Mouse (Mus musculus) heart, embryonic 10.5 days (tissue): ENCODE data around the gene Kif20b. TPM values are rescaled to one million over a fixed set of nuclear protein-coding genes. Genes with fewer than 3 reads are reported as not detected.

Experiments
- DNase-seq: peaks from one replicate; pipeline ENCODE4 v3.0.0-alpha.2; 2017; ENCODE audit warnings: low spot score
- H3K27ac ChIP-seq: fragments of 300-500 bp; sonication (generic); 2 replicates; pipeline ENCODE4 v1.5.1; 2016; ENCODE audit warnings: mild to moderate bottlenecking
- H3K27me3 ChIP-seq: fragments of 300-500 bp; sonication (generic); 2 replicates; pipeline ENCODE4 v1.6.1; 2016; ENCODE audit warnings: mild to moderate bottlenecking; ENCODE audit not compliant: poor library complexity, insufficient read depth, severe bottlenecking
- H3K36me3 ChIP-seq: fragments of 300-500 bp; sonication (generic); 2 replicates; pipeline ENCODE4 v1.6.1; 2016; ENCODE audit warnings: mild to moderate bottlenecking, moderate library complexity
- H3K4me1 ChIP-seq: fragments of 300-500 bp; sonication (generic); 2 replicates; pipeline ENCODE4 v1.6.1; 2016; ENCODE audit warnings: mild to moderate bottlenecking
- H3K4me3 ChIP-seq: fragments of 300-500 bp; sonication (generic); 2 replicates; pipeline ENCODE4 v1.5.1; 2016; ENCODE audit warnings: mild to moderate bottlenecking, moderate library complexity
- H3K9me3 ChIP-seq: fragments of 300-500 bp; sonication (generic); 2 replicates; pipeline ENCODE4 v1.6.1; 2016; ENCODE audit warnings: mild to moderate bottlenecking, moderate library complexity
- WGBS: fragments of 180-500 bp; shearing (Covaris S2); methylation state at CpG from one replicate; pipeline ENCODE4 v1.1.7; 2016; 5-methylcytosine and 5-hydroxymethylcytosine counted together
- polyA plus RNA-seq: library from polyadenylated mRNA; unstranded; fragments of >200 nt; fragmentation: Nextera tagmentation; extraction: Ambion mirVana; gene quantifications from 2 replicates; pipeline ENCODE4 v1.2.1, GENCODE M21; 2016

Gene Kif20b
- polyA plus RNA-seq, 1 experiment from 2014 or later: 69.5 TPM

DNA sequence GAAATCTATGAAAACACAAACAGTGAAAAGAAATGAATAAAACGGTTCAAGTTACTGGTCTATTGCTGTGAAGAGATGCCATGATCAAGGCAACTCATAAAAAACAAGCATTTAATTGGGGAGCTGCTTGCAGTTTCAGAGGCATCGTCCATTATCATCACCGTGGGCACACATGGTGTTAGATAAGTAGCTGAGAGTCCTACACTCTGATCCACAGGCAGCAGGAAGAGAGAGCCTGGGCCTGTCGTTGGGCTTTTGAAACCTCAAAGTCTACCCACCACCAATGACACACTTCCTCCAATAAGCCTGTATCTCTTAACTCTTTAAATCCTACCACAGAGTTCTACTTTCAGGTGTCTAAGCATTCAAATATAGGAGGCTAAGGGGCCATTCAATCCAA, 27.1 kb upstream of the Kif20b start:
- no peaks in the 10 kb centered on the region for H3K9me3 ChIP-seq
- no peaks in the 10 kb centered on the region for H3K36me3 ChIP-seq
- DNase-seq: no peak
- H3K27me3 ChIP-seq: no peaks in the 10 kb centered on the region
- no peaks in the 10 kb centered on the region for H3K4me1 ChIP-seq
- WGBS: 60% methylated on average over 4 of the region's 4 CpGs
- H3K4me3 ChIP-seq: no peak overlapping the region
- H3K27ac ChIP-seq: no peak overlapping the region

DNA sequence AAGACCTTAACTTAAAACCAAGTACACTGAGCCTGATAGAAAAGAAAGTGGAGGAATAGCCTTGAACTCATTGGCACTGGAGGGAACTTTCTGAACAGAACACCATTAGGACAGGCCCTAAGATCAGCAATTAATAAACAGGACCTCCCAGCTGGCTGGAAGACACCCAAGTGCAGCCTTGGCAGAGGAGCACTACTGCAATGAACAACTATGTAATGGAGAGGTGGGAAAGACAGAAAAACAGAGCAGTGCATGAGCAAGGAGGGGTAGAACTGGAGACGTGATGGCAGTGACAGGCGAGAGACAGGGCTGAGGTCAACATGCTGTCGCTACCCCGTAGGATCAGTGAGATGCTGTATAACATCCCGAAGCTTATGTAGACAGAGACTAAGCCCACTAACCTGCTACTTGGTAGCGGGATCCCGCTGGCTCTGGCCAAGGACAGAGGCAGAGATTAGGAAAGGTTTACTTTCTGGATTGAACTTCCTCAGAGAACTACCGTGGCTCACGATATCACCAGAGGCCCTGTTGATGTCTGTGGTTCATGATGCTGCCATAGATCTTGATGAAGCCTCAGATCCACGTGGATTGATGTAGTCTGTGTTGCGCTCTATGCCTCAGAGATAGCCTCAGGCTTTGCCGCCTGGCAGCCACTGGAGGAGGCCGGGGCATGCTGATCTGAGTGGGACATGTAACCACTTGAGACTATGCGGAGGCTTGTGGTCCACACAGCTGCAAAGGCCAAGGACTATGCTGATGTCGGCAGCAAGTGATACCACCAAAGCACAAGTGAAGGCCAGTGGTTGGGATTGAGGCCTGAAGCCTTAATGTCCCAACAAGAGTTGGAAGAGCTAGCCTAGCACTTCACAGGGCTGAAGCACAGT, 24.8 kb upstream of the Kif20b start:
- no peaks in the 10 kb centered on the region for H3K4me1 ChIP-seq
- no peaks in the 10 kb centered on the region for H3K27me3 ChIP-seq
- no peaks in the 10 kb centered on the region for H3K36me3 ChIP-seq
- DNase-seq: no peak
- 86% methylated on average over 15 of the region's 15 CpGs for WGBS
- no peak overlapping the region for H3K4me3 ChIP-seq
- H3K9me3 ChIP-seq: no peaks in the 10 kb centered on the region
- H3K27ac ChIP-seq: no peak overlapping the region

DNA sequence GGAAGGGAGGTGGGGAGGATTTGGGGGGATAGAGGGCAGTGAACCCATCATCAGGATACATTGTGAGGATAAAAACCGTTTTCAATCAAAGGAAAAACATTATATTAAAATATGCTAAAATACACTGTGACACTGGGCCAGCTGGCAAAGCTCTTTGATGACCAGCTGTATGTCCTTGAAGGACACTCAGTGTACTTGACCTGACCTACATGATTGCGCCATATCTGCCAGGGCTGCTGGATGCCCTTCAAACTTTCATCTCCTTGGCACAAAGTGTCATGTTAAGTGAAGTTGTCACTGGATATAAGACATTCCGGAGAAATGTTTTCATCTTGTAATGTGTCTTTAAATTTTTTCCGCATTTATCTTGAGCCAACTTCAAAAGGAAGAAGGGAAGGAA, 23.2 kb upstream of the Kif20b start:
- 80% methylated on average over 4 of the region's 4 CpGs for WGBS
- Histone ChIP-seq H3K36me3 (no peaks in the 10 kb centered on the region), H3K9me3 (no peaks in the 10 kb centered on the region; the same call in 1 of the 2 replicates), H3K4me3 (no peak overlapping the region), H3K27me3 (no peaks in the 10 kb centered on the region), H3K27ac (no peak overlapping the region), H3K4me1 (no peaks in the 10 kb centered on the region)
- DNase-seq: no peak

DNA sequence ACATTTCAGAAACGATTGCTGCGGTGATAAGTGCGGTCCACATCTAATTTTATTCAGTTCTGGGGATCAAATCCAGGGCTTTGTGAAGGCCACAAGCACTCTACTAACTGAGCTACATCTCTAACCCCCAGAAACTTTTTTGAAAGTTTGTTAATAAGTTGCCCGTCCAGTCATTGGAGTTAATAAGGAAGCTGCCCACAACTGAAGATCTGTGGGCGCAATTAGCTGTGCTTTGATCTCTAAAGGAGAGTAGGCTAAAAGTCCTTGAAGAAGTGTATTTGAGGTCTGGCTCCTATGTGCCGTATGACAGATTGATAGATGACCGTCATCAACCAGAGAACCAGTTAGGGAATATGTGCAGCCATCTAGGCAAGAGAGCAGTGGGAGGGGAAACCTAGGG, 20.9 kb upstream of the Kif20b start:
- DNase-seq: no peak
- Histone ChIP-seq H3K27ac (no peak overlapping the region), H3K4me1 (no peaks in the 10 kb centered on the region), H3K27me3 (no peaks in the 10 kb centered on the region), H3K36me3 (no peaks in the 10 kb centered on the region), H3K4me3 (no peak overlapping the region), H3K9me3 (no peaks in the 10 kb centered on the region; the same call in 1 of the 2 replicates)
- WGBS: 92% methylated on average over 7 of the region's 7 CpGs

DNA sequence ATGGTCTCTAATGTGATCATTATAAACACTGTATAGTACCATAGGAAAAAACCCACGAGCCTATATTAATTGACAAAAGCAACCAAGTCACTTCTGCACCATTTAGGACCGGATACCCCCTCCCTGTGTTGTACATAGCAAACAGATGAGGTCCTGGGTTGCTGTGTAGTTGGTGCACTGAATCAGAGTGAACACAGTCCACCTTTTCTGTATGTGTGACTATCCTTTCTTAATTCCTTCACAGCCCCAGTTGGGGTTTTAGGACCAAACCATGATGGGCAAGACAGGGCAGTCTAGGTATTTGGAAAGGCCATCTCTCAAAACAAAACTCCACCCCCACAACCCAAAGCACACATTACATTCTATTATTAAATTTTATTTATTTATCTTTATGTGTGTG, 20.4 kb upstream of the Kif20b start:
- no peaks in the 10 kb centered on the region for H3K36me3 ChIP-seq
- H3K27ac ChIP-seq: no peak overlapping the region
- no peak for DNase-seq
- 83% methylated on average over 2 of the region's 2 CpGs for WGBS
- no peaks in the 10 kb centered on the region for H3K4me1 ChIP-seq
- no peak overlapping the region for H3K4me3 ChIP-seq
- no peaks in the 10 kb centered on the region; the same call in 1 of the 2 replicates for H3K9me3 ChIP-seq
- H3K27me3 ChIP-seq: no peaks in the 10 kb centered on the region

DNA sequence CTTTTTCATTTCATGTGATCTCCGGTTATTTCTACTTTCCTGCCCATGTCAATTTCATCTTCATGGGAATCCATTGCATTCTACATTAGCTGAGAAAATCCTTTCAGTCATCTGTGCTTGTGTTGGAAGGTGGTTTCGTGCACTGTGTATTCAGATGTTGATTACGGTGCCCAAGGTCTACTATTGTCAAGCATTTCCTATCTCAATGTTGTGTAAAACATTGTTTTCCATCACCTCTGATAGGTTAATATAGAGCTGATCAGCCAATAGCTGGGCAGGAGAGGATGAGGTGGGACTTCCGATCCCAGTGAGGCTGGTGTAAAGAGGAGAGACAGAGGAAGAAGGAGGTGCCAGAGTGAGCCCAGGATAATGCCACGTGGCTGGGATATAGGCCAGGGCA, 18.1 kb upstream of the Kif20b start:
- DNase-seq: no peak

DNA sequence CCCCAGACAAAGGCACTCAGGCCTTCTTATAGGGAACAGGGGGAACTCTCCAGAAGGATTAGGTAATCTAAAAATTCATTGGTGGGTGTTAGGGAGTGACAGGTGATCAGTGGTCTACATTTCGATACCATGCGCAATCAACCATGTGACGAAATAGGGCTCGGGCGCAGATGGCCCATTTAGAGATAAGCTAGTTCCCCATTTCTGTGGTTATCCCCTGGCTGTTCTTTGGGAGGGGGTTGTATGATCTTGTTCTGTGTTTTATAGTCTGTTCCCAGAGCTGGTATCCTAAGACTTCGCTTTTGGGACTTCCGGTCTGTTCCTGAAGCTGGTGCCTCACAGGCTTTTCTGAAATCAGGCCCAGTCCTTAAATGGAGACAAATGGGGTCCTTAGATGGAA, 16.7 kb upstream of the Kif20b start:
- Histone ChIP-seq H3K9me3 (no peaks in the 10 kb centered on the region; the same call in 1 of the 2 replicates), H3K4me3 (no peak overlapping the region), H3K27ac (no peak overlapping the region), H3K36me3 (no peaks in the 10 kb centered on the region), H3K4me1 (peaks cover 8% of the 10 kb centered on the region; the same call in 1 of the 2 replicates), H3K27me3 (no peaks in the 10 kb centered on the region)
- 91% methylated on average over 7 of the region's 7 CpGs for WGBS
- DNase-seq: no peak

More for the DNA sequence above, 18.1 kb upstream of the Kif20b start:
- Histone ChIP-seq H3K4me3 (no peak overlapping the region), H3K4me1 (peaks cover 8% of the 10 kb centered on the region; the same call in 1 of the 2 replicates), H3K36me3 (no peaks in the 10 kb centered on the region), H3K9me3 (no peaks in the 10 kb centered on the region; the same call in 1 of the 2 replicates), H3K27ac (no peak overlapping the region), H3K27me3 (no peaks in the 10 kb centered on the region)
- WGBS: 80% methylated on average over 5 of the region's 5 CpGs

DNA sequence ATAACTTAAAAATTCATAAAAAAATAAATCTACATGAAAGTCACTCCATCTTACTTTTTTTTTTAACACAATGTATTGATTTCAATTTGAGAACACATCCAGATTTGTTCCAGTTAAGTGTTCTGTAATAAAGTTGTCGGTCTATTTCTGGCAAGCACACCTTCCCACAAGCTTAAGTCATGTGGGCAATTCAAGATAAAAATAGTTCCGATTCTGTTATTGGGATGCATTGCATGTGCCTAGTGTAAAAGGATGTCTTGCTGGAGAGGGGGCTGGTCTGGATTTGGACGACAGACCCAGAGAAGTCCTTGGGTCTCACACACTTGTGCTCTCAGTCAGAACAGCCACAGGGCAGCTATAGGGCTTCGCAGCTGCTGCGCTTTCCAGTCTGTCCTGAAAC, 15.4 kb upstream of the Kif20b start:
- Histone ChIP-seq H3K4me1 (peaks cover 8% of the 10 kb centered on the region; the same call in 1 of the 2 replicates), H3K27me3 (no peaks in the 10 kb centered on the region), H3K4me3 (no peak overlapping the region), H3K27ac (peak overlapping the region; percentile 47; the same call in 1 of the 2 replicates), H3K36me3 (no peaks in the 10 kb centered on the region), H3K9me3 (no peaks in the 10 kb centered on the region; the same call in 1 of the 2 replicates)
- WGBS: 58% methylated on average over 5 of the region's 5 CpGs
- no peak for DNase-seq

DNA sequence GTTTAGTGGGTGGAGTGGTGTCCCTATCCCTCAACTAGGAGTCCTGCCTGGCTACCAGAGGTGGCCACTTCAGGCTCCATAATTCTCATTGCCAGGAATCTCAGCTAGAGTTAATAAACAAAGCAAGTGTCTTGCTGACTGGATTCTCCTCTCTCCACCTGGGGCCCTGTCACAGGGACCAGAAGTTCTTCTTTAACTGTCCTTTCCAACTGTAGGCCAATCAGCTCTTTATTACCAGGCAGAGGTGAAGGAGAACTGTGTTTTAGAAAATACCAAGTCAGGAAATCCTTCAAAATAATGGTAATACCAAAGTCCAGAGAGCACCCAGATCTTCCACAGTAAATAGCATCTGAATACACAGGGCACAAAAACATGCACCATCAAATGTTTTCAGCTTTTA, 9.8 kb upstream of the Kif20b start:
- H3K36me3 ChIP-seq: no peaks in the 10 kb centered on the region
- no peak for DNase-seq
- no peaks in the 10 kb centered on the region for H3K9me3 ChIP-seq
- H3K4me3 ChIP-seq: no peak overlapping the region
- H3K27me3 ChIP-seq: no peaks in the 10 kb centered on the region
- H3K4me1 ChIP-seq: peaks cover 8% of the 10 kb centered on the region; the same call in 1 of the 2 replicates
- H3K27ac ChIP-seq: no peak overlapping the region

DNA sequence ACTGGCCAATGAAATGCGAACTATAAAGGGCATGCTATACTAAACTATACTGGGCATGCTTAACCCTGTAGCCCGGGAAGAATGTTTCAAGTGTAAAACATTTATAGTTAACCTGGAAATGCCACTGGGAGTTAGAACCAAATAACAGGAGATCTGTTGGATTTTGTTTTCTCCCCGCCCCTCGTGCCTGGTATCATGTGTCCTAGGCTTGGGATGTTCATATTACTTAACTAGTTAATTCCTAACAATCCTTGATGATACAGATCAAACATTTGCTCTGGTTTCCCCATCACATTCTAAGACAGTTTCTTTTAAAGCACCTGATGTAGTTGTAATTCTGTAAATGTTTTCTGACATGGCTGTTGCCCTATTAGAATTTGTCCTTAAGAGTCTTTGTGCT, 2.1 kb upstream of the Kif20b start:
- Histone ChIP-seq H3K27me3 (no peaks in the 10 kb centered on the region), H3K4me3 (no peak overlapping the region), H3K27ac (no peak overlapping the region), H3K9me3 (no peaks in the 10 kb centered on the region), H3K4me1 (no peaks in the 10 kb centered on the region), H3K36me3 (peaks cover 10% of the 10 kb centered on the region)
- WGBS: 91% methylated on average over 4 of the region's 4 CpGs
- no peak for DNase-seq

DNA sequence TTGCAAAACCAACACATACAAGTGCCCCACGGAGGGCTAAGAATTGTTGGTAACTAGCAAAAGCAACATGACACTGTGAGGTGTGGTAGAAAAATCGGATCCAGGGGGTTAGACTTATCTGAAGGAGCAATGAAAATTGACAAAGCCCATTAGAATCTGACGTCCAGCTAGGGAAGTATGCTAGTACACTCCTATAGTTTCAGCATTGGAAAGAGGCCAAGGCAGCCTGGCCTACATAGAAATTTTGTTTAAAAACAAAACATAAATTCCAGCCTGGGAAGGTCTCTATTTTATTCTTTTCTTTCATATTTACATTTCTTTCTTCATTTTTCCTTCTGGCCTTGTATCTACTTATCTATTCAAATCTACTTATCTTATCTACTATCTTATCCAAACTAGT, 1.6 kb upstream of the Kif20b start:
- WGBS: 78% methylated on average over 3 of the region's 3 CpGs
- Histone ChIP-seq H3K4me3 (no peak overlapping the region), H3K36me3 (peaks cover 14% of the 10 kb centered on the region), H3K27ac (no peak overlapping the region), H3K27me3 (no peaks in the 10 kb centered on the region), H3K4me1 (no peaks in the 10 kb centered on the region), H3K9me3 (no peaks in the 10 kb centered on the region)
- no peak for DNase-seq

DNA sequence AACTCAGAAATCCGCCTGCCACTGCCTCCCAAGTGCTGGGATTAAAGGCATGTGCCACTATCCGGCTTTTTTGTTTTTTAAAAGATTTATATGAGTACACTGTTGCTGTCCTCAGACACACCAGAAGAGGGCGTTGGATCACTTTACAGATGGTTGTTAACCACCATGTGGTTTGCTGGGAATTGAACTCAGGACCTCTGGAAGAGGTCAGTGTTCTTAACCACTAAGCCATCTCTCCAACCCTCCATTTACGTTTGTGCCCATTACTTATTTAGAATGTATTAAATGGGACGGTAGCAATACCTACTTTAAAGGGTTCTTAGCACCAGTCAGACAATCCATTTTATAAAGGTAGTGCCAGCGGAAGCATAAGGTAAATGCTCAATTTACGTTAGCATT, 909 bp upstream of the Kif20b start:
- DNase-seq: no peak
- H3K36me3 ChIP-seq: peaks cover 18% of the 10 kb centered on the region
- 16% methylated on average over 7 of the region's 7 CpGs for WGBS
- no peaks in the 10 kb centered on the region for H3K27me3 ChIP-seq
- peak overlapping the region; percentile 83 for H3K27ac ChIP-seq
- no peaks in the 10 kb centered on the region for H3K9me3 ChIP-seq
- no peaks in the 10 kb centered on the region for H3K4me1 ChIP-seq
- peak overlapping the region; percentile 73 for H3K4me3 ChIP-seq

DNA sequence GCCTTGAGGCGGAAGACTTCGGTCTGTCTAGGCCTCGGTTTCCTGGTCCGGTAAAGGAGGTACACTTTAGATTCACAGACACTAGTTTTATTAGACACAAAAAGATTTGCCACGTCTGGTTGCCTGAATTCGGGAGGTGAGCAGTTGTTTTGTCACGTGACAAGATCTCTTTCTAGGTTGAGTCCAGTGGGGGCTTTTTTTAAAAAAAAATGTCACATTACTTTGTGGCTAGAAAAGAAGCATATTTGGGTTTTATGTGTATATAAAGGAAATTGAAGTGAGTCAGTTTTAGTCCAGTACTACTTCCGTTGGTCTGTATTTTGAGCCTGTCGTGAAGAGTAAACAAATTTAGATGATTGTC, 422 bp downstream of the Kif20b start:
- Histone ChIP-seq H3K27me3 (no peaks in the 10 kb centered on the region), H3K27ac (peak overlapping the region; percentile 83), H3K36me3 (peaks cover 26% of the 10 kb centered on the region), H3K9me3 (no peaks in the 10 kb centered on the region), H3K4me1 (no peaks in the 10 kb centered on the region), H3K4me3 (peak overlapping the region; percentile 73)
- under 1% methylated on average over 9 of the region's 9 CpGs for WGBS
- DNase-seq: no peak
